Mouse (Mus musculus): ENCODE results near the gene Eef1e1. TPM values are rescaled to one million over a fixed set of nuclear protein-coding genes. Genes with fewer than 3 reads are reported as not detected.

Eef1e1 gene
- polyA plus RNA-seq (2014; fragmentation: Illumina TruSeq; extraction: RNeasy Lipid Tissue Mini Kit (QIAGEN cat#74804); ENCODE audit: low read depth, low replicate concordance), result 20.9 TPM

GRCm38 (mm10) chr13:38658528-38659280 is at the start of gene Eef1e1:
Gene Eef1e1, minus strand, starts transcription at chr13:38659058.

GRCm38 (mm10) chr13:38634800-38635269 is 24.0 kb downstream of the Eef1e1 start, which contains the start of gene Bloc1s5:
Gene Bloc1s5, minus strand, starts transcription at chr13:38635109.

Other genes starting within 250 kb of the Eef1e1 start
- gene Txndc5, start 130.2 kb downstream of the Eef1e1 start, polyA plus RNA-seq (2014; fragmentation: Illumina TruSeq; extraction: RNeasy Lipid Tissue Mini Kit (QIAGEN cat#74804); ENCODE audit: low read depth, low replicate concordance), result 65.5 TPM
- 4.4 TPM for gene Bloc1s5, start 23.9 kb downstream of the Eef1e1 start, polyA plus RNA-seq (2014; fragmentation: Illumina TruSeq; extraction: RNeasy Lipid Tissue Mini Kit (QIAGEN cat#74804); ENCODE audit: low read depth, low replicate concordance)

Data from sigmoid colon, adult 10 weeks (tissue).